Mouse (Mus musculus): ENCODE data around the gene Gna13. TPM values are rescaled to one million over a fixed set of nuclear protein-coding genes. Genes with fewer than 3 reads are reported as not detected.
A peak's percentile ranks its signal among the peaks of the same experiment; 100 is the strongest.

Gna13 gene
- polyA plus RNA-seq, 1 experiment from 2014 or later: 18.5 TPM

DNA sequence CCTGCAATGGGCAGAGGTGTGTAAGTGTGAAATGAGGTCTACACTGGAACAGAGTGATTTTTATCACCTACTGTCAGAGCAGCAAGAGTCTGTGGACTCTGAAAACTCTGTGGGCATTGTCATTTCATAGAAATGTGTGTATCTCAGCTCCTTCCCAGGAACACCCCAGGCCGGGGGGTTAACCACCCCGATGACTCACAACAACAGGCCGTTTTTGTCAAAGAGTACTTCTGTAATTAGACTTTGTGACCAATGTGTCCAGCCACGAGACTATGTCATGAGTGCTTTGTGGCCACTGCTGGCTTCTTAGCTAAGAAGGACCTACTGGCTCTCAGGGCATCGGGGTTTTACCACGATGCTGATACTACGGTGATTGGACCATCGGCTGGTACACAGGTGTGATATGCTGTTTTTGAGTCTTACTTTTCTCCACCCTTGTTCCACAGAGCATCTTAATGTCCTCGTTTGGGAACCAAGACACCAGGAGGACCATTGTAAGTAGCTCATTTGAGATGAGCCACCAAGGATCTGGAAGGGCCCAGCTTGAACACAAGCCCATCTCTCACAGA is 54.9 kb downstream of the Gna13 start:
- no peak overlapping the region for H3K27ac ChIP-seq (replicated peaks)
- no peaks in the 10 kb centered on the region for H3K36me3 ChIP-seq
- no peaks in the 10 kb centered on the region for H3K9me3 ChIP-seq
- WGBS: 90% methylated on average over 9 of the region's 9 CpGs
- H3K4me2 ChIP-seq (replicated peaks): no peak overlapping the region
- H3K9ac ChIP-seq (replicated peaks): no peak overlapping the region
- no peak for ATAC-seq (replicated peaks)
- no peak overlapping the region for H3K4me3 ChIP-seq
- no peaks in the 10 kb centered on the region for H3K4me1 ChIP-seq
- no peaks in the 10 kb centered on the region for H3K27me3 ChIP-seq

DNA sequence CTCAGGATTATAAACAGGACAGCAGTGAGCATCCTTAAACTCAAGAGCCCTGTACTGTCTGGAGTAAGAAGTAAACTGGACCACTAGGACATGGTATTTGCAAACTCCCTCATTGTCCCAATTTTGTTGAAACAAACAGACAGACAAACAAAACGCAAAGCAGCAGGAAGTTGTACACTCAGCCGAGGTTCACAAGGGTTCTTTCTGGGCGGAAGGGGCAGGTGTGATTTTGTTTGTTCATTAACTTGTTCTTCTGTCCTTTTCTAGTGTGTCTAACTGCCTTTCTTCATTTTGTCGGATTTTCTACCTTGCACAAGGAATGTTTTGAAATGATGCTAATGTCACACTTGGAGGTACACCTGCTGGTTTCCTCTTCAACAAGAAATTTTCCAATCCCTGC is 56.8 kb downstream of the Gna13 start:
- no peaks in the 10 kb centered on the region for H3K9me3 ChIP-seq
- no peak overlapping the region for H3K27ac ChIP-seq (replicated peaks)
- no peak overlapping the region for H3K9ac ChIP-seq (replicated peaks)
- H3K4me1 ChIP-seq: no peaks in the 10 kb centered on the region
- no peaks in the 10 kb centered on the region for H3K36me3 ChIP-seq
- no peak overlapping the region for H3K4me3 ChIP-seq
- H3K4me2 ChIP-seq (replicated peaks): no peak overlapping the region
- ATAC-seq (replicated peaks): no peak
- 45% methylated on average over 4 of the region's 4 CpGs for whole genome bisulfite sequencing
- H3K27me3 ChIP-seq: no peaks in the 10 kb centered on the region

DNA sequence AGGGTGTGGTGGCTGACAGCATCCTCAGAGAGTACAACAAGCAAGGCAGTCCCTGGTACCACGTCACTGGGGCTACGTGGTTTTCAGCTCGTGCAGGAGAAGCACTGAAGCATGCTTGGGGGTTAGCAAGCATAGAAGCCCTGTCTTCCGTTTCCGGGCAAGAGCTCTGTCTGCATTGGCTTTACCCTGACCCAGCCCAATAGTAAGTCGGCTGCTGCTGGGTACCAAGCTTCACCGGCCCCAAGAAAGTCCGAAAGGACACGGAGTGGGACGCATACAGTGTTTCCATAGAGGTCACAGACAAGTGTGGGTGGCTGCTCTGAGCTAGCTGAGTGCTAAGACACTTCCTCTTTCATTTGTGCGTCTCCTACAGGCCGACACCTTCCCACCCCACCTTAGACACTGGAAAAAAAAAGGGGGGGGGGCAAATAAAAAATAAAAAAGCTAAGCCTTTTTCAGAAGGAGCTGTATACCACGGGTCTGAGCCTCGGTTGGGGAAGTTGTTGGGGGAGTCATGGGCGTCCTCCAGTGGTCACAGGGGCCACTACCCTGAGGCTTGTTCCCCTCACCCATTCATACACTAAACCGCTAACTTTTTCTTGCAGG is 57.4 kb downstream of the Gna13 start:
- Histone ChIP-seq H3K4me3 (no peak overlapping the region), H3K9me3 (no peaks in the 10 kb centered on the region), H3K27me3 (no peaks in the 10 kb centered on the region), H3K27ac (replicated peaks) (no peak overlapping the region), H3K4me2 (replicated peaks) (no peak overlapping the region), H3K9ac (replicated peaks) (no peak overlapping the region), H3K4me1 (peaks cover under 1% of the 10 kb centered on the region; the same call in 1 of the 2 replicates), H3K36me3 (no peaks in the 10 kb centered on the region)
- no peak for ATAC-seq (replicated peaks)
- WGBS: 42% methylated on average over 16 of the region's 16 CpGs

DNA sequence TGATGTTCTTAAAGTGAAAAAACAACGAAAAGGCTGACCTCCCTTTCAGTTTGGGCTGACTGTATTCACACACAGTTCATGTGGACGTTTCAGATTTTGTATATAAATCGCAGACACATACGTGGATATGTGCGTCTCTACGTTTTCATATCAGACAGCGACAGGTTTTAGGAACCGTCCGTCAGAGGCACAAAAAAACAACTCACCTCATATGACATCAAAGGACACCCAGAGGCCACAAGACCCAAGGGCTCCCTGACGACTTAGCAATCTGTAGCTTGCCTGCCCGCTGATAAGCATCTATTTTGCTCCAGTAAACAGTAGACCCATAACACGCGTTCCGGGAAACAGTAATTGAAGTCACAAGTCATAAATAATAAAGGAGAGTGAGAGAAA is 57.9 kb downstream of the Gna13 start:
- H3K4me1 ChIP-seq: peaks cover 5% of the 10 kb centered on the region; the same call in 1 of the 2 replicates
- H3K27me3 ChIP-seq: no peaks in the 10 kb centered on the region
- no peak overlapping the region for H3K4me2 ChIP-seq (replicated peaks)
- no peak overlapping the region for H3K4me3 ChIP-seq
- no peak overlapping the region for H3K27ac ChIP-seq (replicated peaks)
- H3K9ac ChIP-seq (replicated peaks): no peak overlapping the region
- no peak for ATAC-seq (replicated peaks)
- 91% methylated on average over 14 of the region's 14 CpGs for WGBS
- no peaks in the 10 kb centered on the region for H3K9me3 ChIP-seq
- H3K36me3 ChIP-seq: no peaks in the 10 kb centered on the region

DNA sequence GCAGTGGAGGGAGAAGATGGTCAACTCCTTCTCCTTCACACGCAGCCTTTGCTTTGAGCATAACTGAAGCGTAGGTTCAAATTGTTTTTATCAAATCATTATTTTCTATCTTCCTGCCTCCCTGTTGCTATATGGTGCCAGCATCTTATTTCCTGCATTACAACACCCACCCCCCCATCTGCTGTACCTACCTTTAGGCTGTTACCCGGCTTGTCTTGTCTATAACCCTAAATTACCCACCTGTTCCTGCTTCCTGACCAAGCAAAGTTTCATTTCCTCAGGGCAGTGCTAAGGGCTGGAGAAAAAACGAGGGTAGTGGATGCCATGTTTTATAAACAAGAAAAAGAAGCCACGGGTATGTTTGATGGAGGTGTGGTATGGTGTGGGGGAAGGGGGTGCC is 58.6 kb downstream of the Gna13 start:
- 84% methylated on average over 5 of the region's 5 CpGs for WGBS
- Histone ChIP-seq H3K27ac (replicated peaks) (no peak overlapping the region), H3K4me1 (peaks cover 5% of the 10 kb centered on the region; the same call in 1 of the 2 replicates), H3K9ac (replicated peaks) (no peak overlapping the region), H3K36me3 (no peaks in the 10 kb centered on the region), H3K4me3 (no peak overlapping the region), H3K4me2 (replicated peaks) (no peak overlapping the region), H3K27me3 (no peaks in the 10 kb centered on the region), H3K9me3 (no peaks in the 10 kb centered on the region)
- no peak for ATAC-seq (replicated peaks)

DNA sequence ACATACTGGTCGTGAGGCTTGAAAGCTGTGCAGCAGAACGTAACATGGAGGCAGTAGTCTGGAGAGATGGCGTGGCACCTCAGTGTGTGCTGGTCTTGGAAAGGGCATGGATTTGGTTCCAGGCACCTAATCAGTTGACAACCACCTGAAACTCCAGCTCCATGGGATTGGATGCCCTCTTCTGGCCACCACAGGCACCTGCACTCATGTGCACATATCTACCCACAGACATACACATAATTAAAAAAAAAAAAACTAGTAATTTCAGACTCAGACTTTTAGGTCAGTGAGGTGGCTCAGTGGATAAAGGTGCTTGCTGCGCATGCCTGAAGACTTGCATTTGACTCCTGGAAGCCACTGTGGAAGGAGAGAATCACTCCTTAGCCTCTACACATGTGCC is 59.6 kb downstream of the Gna13 start:
- ATAC-seq (replicated peaks): no peak
- no peaks in the 10 kb centered on the region for H3K36me3 ChIP-seq
- no peak overlapping the region for H3K9ac ChIP-seq (replicated peaks)
- no peaks in the 10 kb centered on the region for H3K27me3 ChIP-seq
- H3K9me3 ChIP-seq: no peaks in the 10 kb centered on the region
- H3K4me3 ChIP-seq: no peak overlapping the region
- H3K27ac ChIP-seq (replicated peaks): no peak overlapping the region
- over 99% methylated on average over 4 of the region's 4 CpGs for WGBS
- peaks cover 15% of the 10 kb centered on the region for H3K4me1 ChIP-seq
- no peak overlapping the region for H3K4me2 ChIP-seq (replicated peaks)

DNA sequence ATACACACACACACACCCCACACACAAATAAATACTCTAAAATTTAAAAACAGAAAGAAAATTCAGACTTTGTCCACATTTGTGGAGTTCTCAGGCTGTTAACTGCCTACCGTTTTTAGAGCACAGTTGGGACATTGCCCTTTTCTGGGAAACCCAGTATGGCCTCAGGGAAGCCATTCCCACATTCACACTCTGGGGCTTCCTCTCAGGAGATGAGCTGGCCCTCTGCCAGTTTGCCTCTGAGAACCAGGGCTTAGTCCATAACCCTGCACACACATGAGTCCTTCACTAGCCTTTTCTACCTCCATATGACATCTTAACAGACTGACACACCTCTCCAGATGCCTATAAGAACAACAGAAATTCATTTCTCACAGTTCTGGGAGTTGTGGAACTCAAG is 60.7 kb downstream of the Gna13 start:
- H3K27me3 ChIP-seq: no peaks in the 10 kb centered on the region

DNA sequence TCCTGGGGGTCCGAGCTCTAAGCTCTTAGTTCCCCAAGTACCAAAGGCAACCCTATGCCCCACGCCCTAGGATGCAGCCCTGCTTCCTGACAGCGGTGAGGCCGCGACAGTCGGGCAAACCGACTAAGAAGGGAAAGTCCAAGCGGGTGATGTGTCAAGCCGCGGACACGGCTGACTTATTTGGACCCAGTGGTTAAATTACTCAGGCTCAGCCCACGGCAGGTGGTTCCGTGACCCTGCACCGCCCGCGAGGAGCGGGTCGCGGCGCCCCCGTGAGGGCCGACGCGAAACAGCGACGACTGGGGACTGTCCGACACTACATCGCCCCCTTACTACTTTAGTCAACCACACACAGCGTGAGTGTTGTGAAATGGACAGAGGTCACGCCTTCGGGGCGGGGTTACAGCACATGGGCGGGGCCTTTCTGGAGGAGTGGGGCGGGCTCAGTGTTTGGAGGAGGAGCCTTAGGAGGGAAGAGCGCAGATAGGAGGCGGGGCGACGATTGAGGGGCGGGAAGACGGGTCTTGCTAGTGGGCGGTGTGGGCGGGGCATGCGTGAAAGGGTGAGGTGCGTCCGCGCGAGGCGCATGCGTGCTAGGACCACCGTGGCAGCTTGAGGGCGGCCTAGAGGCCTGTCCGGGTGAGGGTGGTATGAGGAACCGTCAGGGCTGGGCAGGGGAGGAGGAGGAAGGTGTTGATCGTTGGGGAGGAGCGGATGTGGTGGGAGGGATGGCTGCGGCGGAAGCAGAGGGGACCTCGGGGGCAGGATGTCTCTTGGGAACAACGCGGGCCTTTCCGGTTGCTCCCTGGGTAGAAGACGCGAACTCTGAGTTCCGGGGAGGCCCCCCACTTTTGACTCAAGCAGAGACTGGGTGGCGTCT is 63.0 kb downstream of the Gna13 start, which contains the start of gene Amz2:
Gene Amz2 (plus strand): TSS at position 555 of the 880 bp plus-strand sequence.
- Histone ChIP-seq H3K4me1 (peaks cover 17% of the 10 kb centered on the region), H3K9ac (replicated peaks) (peak within 1 kb of the TSS; percentile 61), H3K27ac (replicated peaks) (peak within 1 kb of the TSS; percentile 84), H3K9me3 (no peaks in the 10 kb centered on the region), H3K27me3 (no peaks in the 10 kb centered on the region), H3K4me3 (peak within 1 kb of the TSS; percentile 59), H3K4me2 (replicated peaks) (peak within 1 kb of the TSS; percentile 49), H3K36me3 (peaks cover 23% of the 10 kb centered on the region)
- WGBS: under 1% methylated on average over 64 of the region's 65 CpGs
- peak; percentile 95 for ATAC-seq (replicated peaks)

More for the DNA sequence above, 60.7 kb downstream of the Gna13 start:
- H3K4me1 ChIP-seq: peaks cover 17% of the 10 kb centered on the region
- no peaks in the 10 kb centered on the region; the same call in 1 of the 2 replicates for H3K36me3 ChIP-seq
- H3K27ac ChIP-seq (replicated peaks): no peak overlapping the region
- H3K9me3 ChIP-seq: no peaks in the 10 kb centered on the region
- WGBS: 53% methylated on average over 1 of the region's 1 CpGs
- H3K4me3 ChIP-seq: no peak overlapping the region
- no peak overlapping the region for H3K4me2 ChIP-seq (replicated peaks)
- no peak for ATAC-seq (replicated peaks)
- no peak overlapping the region for H3K9ac ChIP-seq (replicated peaks)

DNA sequence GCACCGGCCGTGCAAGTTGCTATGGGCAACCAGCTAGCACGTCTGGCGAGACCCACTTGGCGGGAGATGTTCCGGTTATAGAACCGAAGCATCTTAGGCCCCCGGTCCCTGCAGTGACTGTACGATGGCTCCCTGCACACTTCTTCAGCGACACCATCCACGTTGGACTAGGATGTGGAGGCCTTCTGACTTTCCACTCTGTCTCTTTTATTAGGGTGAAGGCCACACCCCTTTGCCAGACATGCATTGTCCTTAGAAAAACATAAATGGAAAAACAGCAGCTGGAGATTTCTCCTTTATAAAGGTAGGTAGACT is 63.6 kb downstream of the Gna13 start:
- Histone ChIP-seq H3K36me3 (peaks cover 26% of the 10 kb centered on the region), H3K4me3 (peak overlapping the region; percentile 59), H3K27ac (replicated peaks) (peak overlapping the region; percentile 84), H3K4me2 (replicated peaks) (peak overlapping the region; percentile 49), H3K4me1 (peaks cover 18% of the 10 kb centered on the region), H3K9ac (replicated peaks) (peak overlapping the region; percentile 61), H3K27me3 (no peaks in the 10 kb centered on the region), H3K9me3 (no peaks in the 10 kb centered on the region)
- ATAC-seq (replicated peaks): no peak
- WGBS: under 1% methylated on average over 11 of the region's 11 CpGs

DNA sequence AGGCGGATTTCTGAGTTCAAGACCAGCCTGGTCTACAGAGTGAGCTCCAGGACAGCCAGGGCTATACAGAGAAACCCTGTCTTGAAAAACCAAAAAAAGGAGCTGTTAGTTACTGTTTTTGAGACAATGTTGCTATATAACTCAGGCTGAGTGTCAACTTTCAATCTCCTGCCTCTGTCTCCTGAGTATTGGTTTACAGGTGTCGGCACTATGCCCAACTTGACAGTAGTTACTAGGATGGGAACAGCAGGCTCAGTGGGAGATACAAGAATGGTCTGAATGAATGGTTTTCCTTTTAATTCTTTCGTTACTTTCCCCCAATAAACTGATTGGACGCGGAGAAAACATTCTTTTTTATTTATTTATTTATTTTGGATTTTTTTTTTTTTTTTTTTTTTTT is 64.7 kb downstream of the Gna13 start:
- Histone ChIP-seq H3K27ac (replicated peaks) (no peak overlapping the region), H3K4me2 (replicated peaks) (peak overlapping the region; percentile 49; the same call in 1 of the 2 replicates), H3K9ac (replicated peaks) (no peak overlapping the region), H3K36me3 (peaks cover 30% of the 10 kb centered on the region), H3K4me1 (peaks cover 23% of the 10 kb centered on the region), H3K9me3 (no peaks in the 10 kb centered on the region), H3K4me3 (no peak overlapping the region), H3K27me3 (no peaks in the 10 kb centered on the region)
- no peak for ATAC-seq (replicated peaks)
- 99% methylated on average over 5 of the region's 5 CpGs for WGBS

DNA sequence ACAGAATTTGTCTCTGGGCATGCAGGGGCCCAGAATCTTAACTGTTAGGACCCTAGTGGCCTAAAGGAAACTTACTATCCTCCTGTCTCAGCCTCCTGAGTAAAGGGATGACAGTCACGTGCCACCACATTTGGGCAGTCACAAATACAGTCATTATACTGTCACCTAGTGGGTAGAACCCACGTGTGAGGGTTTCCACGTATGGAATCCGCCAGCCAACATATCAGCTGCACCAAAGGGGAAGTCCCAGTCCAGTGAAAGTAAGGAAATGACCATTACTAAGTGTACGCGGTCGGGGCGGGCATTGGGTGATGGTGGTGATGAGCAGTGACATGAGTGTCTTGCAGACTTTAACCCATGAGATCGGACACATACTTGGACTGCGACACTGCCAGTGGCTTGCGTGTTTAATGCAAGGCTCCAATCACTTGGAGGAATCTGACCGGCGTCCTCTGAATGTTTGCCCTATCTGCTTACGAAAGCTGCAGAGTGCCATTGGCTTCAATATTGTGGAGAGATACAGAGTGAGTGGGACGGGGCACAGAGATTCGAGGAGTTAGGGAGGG is 71.7 kb downstream of the Gna13 start:
- H3K27ac ChIP-seq (replicated peaks): no peak overlapping the region
- WGBS: 95% methylated on average over 16 of the region's 16 CpGs
- no peaks in the 10 kb centered on the region for H3K27me3 ChIP-seq
- ATAC-seq (replicated peaks): no peak
- no peak overlapping the region for H3K4me2 ChIP-seq (replicated peaks)
- no peak overlapping the region for H3K4me3 ChIP-seq
- no peak overlapping the region for H3K9ac ChIP-seq (replicated peaks)
- H3K9me3 ChIP-seq: no peaks in the 10 kb centered on the region
- peaks cover 6% of the 10 kb centered on the region for H3K4me1 ChIP-seq
- H3K36me3 ChIP-seq: peaks cover 65% of the 10 kb centered on the region

DNA sequence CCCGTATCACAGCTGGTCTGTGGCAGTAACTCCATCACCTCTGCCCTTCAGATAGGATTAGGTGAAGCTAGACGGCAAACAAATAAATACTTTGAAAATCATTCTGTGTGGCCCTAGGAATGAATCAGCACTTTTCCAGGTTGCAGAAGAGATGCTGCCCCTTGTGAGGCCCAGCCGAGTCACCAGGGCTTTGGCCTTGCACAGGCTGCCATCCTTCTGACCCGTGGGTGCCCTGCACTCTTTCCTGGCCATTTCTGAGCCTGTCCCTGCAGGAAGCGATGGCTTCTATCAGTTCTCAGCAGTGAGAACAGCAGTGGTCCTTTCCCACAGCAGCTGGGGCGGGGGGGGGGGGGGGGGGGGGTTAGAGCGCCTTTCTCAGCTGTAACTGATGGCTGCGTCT is 74.3 kb downstream of the Gna13 start:
- WGBS: 73% methylated on average over 7 of the region's 8 CpGs

More for the DNA sequence above, 74.3 kb downstream of the Gna13 start:
- no peaks in the 10 kb centered on the region for H3K27me3 ChIP-seq
- H3K36me3 ChIP-seq: peaks cover 45% of the 10 kb centered on the region
- H3K4me2 ChIP-seq (replicated peaks): no peak overlapping the region
- H3K9me3 ChIP-seq: no peaks in the 10 kb centered on the region
- H3K27ac ChIP-seq (replicated peaks): no peak overlapping the region
- H3K9ac ChIP-seq (replicated peaks): no peak overlapping the region
- no peak overlapping the region for H3K4me3 ChIP-seq
- ATAC-seq (replicated peaks): no peak
- H3K4me1 ChIP-seq: peaks cover 12% of the 10 kb centered on the region

All from forebrain, embryonic 15.5 days (tissue).